Mouse (Mus musculus) NIH3T3 (cell line): ENCODE measurements around the gene Sgip1.

Experiments used
- DNase-seq: peaks from one replicate; pipeline ENCODE4 v3.0.0-alpha.2; 2012; ENCODE audit warnings: low read depth

Sgip1 gene

DNA sequence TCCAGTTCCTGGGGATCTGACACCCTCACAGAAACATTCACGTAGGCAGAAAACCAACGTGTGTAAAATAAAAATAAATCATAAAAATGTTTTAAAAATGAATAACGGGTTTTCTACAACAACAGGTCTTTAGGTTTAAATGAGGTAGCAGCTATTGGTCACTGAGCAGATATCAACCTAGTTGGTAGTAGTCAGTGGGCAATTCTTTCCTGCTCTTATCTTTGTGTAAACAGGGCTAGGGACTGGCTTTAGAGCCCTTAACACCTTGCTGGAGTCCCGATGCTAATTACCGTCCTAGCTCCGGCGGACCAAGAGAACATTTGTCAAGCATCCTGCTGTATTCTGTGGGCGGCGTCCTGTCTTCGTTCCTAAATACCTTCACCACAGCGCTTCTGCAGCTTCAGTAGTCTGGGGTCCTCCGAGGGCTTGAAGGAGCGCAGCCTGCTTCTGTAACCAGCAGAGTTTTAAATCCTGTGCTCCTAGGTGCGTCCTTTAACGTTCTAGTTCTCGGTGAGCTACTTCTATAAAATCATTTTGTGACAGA is 236.8 kb downstream of the Sgip1 start:
- DNase-seq: no peak

DNA sequence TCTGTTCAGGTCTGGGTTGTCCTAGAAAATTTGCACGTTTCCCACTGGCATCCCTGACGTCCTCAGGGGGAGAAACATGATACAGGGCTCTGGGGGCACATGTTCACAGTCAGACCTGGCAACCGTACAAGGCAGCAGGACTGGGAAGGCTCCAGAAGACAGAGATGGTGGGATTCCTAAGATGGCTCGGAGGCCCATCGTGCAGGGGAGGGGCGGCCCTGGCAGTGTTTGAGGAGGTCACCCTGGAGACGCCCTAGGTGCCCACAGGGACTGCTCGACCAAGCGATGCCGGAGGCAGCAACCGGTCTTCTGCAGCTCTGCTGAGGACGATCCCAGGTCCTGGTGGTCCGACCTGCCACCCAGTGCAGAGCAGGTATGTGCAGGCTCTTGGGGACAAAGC is 237.3 kb downstream of the Sgip1 start, which contains the start of gene Tctex1d1:
Gene Tctex1d1 (plus strand): TSS at position 167 of the 400 bp plus-strand sequence.
- no peak for DNase-seq

DNA sequence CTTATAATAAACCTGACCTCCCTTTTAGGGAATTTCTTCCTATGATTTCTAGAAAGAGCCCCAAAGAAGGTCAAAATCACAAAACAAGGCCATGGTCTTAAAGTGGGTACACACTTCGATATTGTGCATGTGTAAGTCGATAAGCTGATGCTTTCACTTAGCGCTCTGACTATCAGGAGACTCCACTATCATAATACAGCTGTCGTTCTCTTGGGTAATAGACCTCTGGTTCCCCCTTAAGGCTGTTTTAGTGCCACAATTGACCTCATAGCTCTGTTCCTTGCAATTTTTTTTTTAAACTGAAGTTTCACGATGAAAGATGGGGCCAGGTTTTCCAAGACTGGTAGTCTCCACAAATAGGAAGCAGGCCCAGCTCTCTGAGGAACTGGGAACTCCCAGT is 238.3 kb downstream of the Sgip1 start:
- DNase-seq: no peak

DNA sequence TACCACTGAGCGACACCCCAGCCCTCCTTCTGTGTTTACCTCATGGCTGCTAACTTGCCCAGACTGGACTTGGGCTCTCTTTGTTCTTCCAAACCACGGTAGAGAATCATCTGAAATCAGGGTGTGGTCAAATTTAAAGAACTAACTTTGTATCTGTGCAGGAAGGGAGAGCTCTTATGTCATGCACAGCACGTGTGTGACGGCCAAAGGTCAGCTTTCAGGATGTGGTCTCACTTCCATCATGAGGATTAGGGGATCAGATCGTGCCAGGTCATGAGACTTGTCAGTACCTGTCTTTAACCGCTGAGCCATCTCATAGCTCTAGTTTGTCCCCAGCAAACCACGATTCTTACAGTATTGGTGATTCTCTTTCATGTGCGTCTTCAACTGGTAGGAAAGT is 240.6 kb downstream of the Sgip1 start:
- no peak for DNase-seq

DNA sequence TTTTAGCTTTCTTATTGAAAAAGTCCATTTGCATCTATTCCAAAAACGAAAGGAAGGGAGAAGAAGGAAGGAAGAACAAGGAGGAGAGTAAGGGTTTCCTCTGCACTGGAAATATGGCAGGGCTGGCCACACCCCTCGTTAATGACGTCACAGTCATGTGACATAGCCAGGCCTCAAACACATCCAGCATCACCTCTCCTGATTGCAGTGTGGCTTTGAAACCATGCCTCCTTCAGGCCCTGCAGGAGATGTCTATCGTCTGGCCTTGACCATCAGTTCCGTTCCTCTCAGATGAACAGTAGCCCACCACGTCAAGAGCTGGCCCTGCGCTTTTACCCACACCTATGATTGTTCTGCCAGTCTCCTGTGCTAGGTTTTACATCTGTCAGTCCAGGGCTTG is 245.1 kb downstream of the Sgip1 start:
- peak; percentile 30 for DNase-seq

DNA sequence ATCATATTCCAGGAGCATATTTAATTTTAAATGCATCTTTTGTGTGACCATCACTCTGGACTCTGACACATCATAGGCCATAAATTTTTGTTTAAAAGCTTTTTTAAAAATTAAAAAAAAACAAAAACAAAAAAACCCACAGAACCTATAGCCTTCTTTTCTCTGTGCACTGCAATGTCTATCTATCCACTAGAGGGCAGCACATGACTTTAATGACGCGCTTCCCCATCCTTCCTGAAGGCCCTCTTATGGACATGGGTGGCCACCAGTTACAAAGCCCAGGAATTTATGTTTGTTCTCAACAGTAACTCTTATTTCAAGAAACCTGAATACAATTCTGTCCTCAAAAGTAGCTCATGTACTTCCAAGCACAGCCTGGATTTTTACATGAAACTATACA is 245.8 kb downstream of the Sgip1 start:
- peak; percentile 93 for DNase-seq

DNA sequence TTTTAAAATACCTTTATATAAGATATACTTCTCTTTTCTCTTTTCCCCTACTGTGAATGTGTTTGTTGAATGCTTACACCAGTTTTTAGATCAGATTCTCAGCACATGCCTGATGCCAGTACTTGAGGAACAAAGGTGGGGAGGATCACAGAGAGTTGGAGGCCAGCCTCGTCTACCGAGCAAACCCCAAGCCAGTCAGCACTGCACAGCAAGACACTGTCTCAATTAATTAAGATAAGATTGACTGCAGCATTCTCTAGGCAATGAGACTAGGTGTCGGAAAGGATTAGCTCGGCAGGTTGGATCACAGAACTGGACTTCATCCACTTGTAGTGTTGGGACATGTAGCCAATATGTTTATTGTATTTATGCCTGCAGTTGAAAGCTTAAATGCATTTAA is 246.2 kb downstream of the Sgip1 start:
- DNase-seq: no peak

DNA sequence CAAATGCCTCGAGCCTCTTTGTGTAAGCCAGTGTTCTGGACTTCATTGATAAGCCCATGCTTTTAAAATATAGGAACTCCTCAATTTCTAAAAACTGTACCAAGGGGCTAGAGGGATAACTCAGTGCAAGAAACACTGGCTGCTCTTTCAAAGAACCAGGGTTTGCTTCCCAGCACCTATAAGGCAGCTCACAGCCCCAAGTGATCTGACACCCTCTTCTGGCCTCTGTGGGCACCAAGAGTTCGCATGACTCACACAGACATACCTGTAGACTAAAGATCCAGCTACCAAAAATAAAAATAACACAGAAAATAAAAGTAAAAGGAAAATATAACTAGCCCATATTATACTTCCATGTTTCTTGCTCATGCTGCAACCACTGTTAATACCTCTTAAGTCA is 246.7 kb downstream of the Sgip1 start:
- no peak for DNase-seq

DNA sequence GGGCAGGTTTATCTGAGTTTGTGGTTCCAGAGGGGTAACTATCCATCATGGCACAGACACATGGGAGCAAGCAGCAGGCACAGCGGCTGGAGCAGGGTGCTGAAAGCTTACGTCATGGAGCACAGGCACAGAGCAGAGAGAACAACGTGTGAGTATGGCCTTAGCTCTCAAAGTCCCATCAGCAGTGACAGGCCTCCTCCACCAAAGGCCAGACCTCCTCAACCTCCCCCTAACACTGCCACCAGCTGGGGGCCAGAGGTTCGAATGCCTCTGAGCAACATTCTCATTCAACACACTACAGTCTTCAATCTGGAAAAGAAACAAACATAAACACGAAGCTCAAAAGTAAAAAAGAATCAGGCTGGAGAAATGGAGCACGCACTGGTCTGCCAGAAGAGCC is 247.4 kb downstream of the Sgip1 start:
- no peak for DNase-seq

DNA sequence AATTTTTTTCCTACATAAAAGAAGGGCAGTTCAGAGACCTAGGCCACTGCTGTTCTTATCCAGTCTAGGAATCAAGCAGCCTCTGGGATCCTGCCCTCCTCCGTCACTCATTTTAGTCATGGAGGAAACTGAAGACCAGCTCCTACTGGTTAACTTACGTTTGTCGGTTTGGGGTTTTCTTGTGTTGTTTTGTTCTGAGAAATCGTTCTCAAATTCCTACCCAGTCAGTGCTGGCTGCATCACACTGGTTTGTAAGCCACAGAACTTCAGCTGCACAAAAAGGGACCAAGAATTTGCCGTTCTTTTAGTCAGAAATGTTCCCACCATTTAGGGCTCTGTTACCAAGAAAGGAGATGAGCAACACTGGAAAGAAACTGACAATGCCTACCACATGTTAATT is 248.3 kb downstream of the Sgip1 start:
- DNase-seq: no peak

DNA sequence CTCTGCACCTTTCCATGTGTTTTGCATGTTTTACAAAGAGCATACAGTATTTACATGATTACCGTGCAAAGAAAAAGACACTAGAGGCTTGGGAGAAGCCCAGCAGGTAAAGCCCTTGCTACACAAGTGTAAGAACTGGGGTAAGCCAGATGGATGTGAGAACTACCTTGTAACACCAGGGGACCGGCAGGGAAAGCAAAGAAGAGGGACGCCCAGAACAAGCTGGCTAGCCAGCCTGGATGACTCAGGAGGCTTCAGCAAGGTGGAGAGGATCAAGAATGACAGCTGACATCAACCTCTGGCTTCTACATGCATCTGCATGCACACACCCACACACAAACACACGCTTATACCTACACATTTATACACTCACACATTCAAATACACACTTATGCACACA is 248.9 kb downstream of the Sgip1 start:
- no peak for DNase-seq

DNA sequence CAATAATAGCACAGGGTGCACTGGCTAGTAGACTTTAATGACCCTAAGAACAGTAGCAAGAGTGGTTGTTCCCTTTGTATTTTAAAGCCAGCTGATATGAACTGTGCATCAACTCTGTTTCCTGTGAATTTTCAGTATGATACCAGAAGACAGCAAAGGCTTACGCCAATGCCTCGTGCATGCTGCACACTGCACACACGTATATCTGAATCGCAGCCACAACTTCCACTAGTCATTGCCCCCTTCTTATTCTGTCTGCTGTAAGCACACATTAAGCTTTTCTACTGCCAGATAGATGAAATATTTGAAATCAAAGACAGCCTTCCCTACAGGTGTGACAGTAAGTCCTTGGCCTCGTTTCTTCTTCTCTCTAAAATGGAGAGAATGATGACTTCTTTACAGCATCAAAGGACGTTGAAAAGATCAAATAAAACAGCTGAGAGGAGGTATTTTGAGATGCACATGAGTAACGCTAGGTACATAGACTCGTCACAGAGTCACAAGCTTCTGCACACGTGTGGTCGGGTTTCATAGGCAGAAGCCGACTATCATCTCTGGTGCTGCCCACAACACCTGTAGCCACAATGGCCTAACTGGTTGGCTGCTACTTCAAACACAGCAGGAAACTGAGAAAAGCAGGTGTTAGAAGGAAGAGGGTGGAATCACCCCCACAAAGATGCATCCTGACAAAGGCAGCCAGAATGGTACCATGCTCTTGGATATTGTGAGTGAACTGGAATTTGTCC is 249.7 kb downstream of the Sgip1 start:
- no peak for DNase-seq

DNA sequence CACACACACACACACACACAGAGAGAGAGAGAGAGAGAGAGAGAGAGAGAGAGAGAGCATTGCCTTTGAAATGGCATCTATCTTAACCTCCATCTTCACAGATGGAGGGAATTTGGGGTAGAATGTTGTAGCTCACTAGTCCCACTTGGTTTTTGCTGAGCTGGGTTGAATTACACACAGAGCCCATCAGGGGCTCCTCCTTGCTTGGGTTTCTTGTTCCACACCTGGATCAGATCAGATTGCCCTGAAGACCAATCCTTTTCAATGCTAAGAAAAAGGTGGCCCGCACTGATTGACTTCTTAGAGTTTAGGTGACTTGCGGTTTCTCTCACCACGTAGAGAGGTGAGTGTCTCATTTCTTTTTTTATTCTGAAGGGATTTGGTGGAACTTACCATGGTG is 250.6 kb downstream of the Sgip1 start:
- no peak for DNase-seq

DNA sequence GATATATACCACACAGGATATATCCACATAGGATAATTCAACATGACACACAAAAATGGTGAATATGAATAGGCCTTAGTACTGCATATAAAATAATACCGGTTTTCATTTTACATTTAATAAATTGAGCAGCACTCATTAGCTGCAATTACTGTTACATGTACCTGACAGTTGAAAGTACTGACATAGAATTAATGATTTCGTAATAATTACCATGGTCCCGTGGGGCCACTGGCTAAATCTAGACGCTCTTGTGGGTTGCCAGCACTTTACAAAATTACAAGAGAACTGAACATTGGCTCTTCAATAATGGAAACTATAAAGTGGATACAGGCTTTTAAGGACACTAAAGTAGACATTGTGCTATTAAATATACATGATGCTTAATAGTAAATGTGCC is 263.6 kb downstream of the Sgip1 start:
- no peak for DNase-seq

DNA sequence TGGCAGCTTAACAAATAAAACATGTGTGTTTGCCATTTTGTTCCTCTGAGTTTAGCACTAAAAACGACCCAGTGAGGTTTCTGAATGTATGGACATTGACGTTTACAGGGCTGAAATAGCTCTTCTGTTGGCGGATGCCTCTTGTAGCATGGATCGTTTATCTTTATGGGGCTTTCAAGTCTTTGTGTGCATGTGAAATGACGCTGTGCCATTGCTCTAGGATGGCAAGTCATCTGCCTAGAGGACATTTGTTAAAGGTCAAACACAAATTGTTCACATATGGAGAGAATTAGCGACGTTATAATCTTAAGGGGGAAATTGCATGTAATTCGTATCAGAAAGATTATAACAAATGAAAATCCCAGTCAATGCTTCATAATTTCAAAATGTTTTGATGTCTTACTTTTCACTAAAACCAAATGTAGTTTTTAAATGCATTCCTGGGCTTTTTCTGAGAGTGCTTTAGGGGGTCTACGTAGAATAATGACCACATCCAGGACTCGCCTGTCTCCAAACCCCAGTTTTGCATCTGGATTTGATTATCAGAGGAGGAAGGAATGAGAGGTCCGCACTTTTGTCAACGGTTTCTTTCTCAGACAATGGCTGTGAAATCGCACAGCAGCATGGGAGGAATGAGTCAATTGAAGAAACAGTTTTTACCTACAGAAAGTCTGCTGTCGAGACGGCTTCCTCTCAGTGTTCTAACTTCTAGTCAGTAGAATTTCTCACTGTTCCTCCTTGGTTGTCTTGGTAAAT is 264.3 kb downstream of the Sgip1 start:
- DNase-seq: no peak

DNA sequence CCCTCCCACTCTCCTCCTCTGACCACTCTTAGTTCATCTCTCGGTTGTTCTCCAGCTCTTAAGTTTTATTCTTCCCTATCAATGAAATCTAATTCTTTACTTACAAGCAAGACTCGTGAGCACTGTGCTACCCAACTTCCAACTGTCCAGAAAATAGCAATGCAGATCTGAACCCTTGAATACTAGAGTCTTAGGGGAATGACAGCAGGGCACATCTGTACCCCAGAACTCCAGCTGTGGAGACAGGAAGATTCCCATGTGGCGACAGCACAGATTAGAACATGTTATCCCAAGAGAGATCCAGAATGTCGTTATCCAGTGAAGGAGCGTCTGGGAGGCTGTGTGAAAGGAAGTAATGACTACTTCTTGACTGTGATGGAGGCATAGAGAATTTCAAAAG is 265.2 kb downstream of the Sgip1 start:
- no peak for DNase-seq

DNA sequence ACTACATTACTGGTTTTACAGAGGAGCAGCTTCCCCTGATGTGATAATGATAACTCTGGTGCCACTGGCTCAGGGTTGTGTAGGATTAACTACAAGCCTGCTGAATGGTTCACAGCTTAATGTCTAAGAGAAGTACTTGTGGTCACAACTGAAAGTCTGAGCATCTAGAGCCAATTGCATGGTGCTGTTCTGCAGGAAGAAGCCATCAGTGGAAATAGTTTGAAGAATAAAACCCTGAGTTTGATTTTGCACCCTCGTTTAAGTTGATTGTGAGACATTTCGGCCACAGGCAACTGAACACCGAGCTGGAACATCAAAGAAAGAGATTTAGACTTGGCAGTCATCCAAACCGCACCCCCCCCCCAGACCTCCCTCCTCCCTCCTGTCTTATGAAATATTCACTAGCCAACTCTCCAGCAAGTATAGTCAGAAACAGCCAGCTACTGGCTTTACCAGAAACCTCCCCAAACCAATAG is 265.9 kb downstream of the Sgip1 start:
- peak; percentile 45 for DNase-seq

DNA sequence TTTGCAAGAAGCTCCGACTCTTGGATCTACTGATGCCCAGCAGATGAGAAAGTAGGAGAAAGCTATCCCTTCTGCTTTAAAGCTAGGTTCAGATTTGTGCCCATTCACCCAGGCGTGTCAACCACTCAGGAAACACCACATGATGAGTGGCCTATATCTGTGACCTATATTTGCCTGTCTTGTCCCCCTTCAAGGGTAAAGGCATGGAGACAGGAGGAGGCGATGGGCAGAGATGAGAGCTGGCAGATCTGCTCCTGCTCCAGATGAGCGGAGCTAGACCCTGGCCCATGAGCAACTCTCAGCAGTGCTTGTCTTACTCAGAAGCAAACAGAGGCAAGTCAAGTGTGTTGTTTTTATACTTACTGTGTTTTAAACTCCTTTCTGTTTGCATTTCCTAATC is 269.6 kb downstream of the Sgip1 start:
- no peak for DNase-seq

DNA sequence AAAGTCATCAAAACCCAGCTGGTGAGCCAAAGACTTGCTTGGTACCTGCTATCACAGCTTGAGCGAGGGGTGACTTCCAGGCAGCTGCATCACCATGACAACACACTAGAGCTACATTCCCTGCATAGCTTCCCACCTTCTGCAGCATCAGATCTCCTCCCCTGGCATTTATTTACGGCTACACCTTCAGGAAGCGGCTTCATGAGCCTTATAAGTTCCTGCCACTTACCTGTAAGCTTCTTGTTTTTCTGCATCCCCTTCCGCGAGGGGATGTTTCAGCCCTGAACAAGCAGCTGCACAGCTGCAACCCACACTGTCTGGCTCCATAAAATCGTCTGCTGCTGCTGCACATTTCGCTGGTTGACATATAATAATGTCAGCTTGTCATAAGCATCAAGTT is 270.7 kb downstream of the Sgip1 start:
- DNase-seq: no peak

DNA sequence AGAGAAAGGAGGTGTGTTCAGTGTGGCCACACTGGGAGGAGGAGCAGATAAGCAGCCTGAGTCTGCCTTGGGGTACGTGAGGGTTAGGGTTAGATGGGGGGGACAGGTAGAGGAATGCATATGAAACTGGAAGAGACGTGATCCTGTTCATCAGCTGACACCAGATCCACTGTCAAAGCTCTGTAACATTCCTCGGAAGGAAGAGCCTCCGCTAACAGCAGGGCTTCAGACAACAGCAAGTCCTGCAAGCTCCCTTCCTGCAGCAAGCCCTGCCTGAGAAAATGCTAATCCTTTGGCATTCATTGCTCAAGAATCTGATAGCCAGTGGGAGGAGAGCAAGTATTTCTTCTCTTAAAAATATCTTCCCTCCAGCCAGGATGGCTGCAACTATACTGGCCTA is 272.4 kb downstream of the Sgip1 start:
- DNase-seq: peak; percentile 29
